Comparison of ENCODE assay signal across 28 mouse cellular contexts in the genomic region with DNA sequence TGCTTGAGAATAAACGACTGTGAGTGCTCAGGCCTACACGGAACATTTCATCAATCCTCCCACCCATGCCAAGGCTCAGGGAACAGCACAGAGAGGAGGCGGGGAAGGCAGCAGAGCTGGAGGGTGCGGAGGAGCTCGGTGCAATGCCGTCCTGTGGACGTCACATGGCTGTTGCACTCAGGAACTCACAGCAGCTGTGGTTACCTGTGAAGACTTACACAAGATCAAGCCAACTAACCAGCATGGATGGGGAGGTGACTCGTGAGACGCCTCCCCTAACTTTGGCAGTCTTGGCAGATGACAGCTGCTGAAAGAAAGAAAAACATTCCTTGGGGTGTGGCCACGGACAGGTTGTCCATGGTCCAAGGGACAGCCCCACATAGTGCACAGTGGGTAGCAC. TPM values are rescaled to one million over a fixed set of nuclear protein-coding genes. Genes with fewer than 3 reads are reported as not detected.
A peak's percentile ranks its signal among the peaks of the same experiment; 100 is the strongest.
DNase-seq lines count a peak whose midpoint lies in the region; ATAC-seq and TF ChIP-seq lines count a peak whose summit lies in the region.
"Had no signal": no experiment of that assay in that cellular context is flagged by ENCODE, and none has a peak within 500 bp of the region (broad histone marks: within the 10 kb centered on the region; RNA-seq: fewer than 3 reads in every experiment).

No protein-coding gene starts in this region.

- H3K4me3 ChIP-seq in layer of hippocampus, adult 2 months: no peak overlapping the region
- H3K4me3 ChIP-seq: embryonic facial prominence, embryonic 13.5 days; forebrain, embryonic 13.5 days; heart, embryonic 12.5 days; limb, embryonic 13.5 days; liver, embryonic 12.5 days; midbrain, embryonic 13.5 days had no signal

- no peak for TF ChIP-seq CTCF in layer of hippocampus, adult 2 months (conservative IDR thresholded peaks at IDR 0.05)

- intact Hi-C loops in left cerebral cortex, postnatal 36 days (cut with DNase I): loop anchor here (5.0 kb wide), 1 partner anchor 58 kb away; no protein-coding TSS in a partner anchor

- H3K27ac ChIP-seq in layer of hippocampus, adult 2 months: peak overlapping the region; percentile 57; the same call in 1 of the 2 replicates
- H3K27ac ChIP-seq: embryonic facial prominence, embryonic 13.5 days; forebrain, embryonic 13.5 days; hindbrain, postnatal 0 days; kidney, postnatal 0 days; limb, embryonic 13.5 days; liver, embryonic 12.5 days; midbrain, embryonic 13.5 days; stomach, postnatal 0 days had no signal

- peak; percentile 77 for ATAC-seq in frontal cortex, adult (ENCODE audit: low TSS enrichment)
- ATAC-seq: forebrain, embryonic 13.5 days; hindbrain, postnatal 0 days; intestine, embryonic 16.5 days; liver, embryonic 12.5 days; midbrain, embryonic 13.5 days had no signal

- no peak for DNase-seq in frontal cortex, postnatal 10 days (ENCODE audit: low spot score in 2 of 2)
- DNase-seq in layer of hippocampus, adult 2 months (ENCODE audit: low spot score in 2 of 2): peak in 1 of 2 experiments; percentile 35
- no peak for DNase-seq in layer of hippocampus, postnatal 14 days (ENCODE audit: low spot score in 2 of 2)
- peak; percentile 83 for DNase-seq in right cerebral cortex, adult 18-20 months
- no peak for DNase-seq in right cerebral cortex, postnatal 10 days (ENCODE audit: low spot score in 2 of 2)
- peak; percentile 55 to 75 for DNase-seq in left cerebral cortex, postnatal 36 days (ENCODE audit: low spot score in 2 of 2)
- no peak for DNase-seq in urinary bladder, postnatal 36 days (ENCODE audit: low spot score in 2 of 2)
- DNase-seq: adrenal gland, postnatal 10 days; cerebellum, adult 2 months; cerebellum, postnatal 36 days; embryo, embryonic 11 days; gastrocnemius, postnatal 25 days; heart, adult 18-20 months; heart, postnatal 10 days; lung, adult 2 months; lung, postnatal 14 days; thymus, postnatal 14 days had no signal

RNA-seq across cellular contexts. Expression of a gene that starts 9.8 kb away (rescaled TPM):
- total RNA-seq in layer of hippocampus, adult 2 months (2021): 1 to 10 TPM; 7.6 to 9.0 TPM
- 1 to 10 TPM; 7.3 to 8.5 TPM for total RNA-seq in layer of hippocampus, postnatal 14 days (2021)
- total RNA-seq in left cerebral cortex, postnatal 36 days (2021): 1 to 10 TPM; 9.0 to 9.9 TPM

Comparison
In these comparisons a context has a peak if more than half of its experiments do, and no peak if none do; other contexts are left out.
1. DNase-seq: peak in right cerebral cortex, adult 18-20 months (single experiment) and left cerebral cortex, postnatal 36 days (2 of 2); none in frontal cortex, postnatal 10 days (0 of 2), layer of hippocampus, postnatal 14 days (0 of 2), right cerebral cortex, postnatal 10 days (0 of 2) and urinary bladder, postnatal 36 days (0 of 2).